Mouse (Mus musculus) pancreas, adult 10 weeks (tissue): Measurements from ENCODE around the gene Cyp4f18. TPM values are rescaled to one million over a fixed set of nuclear protein-coding genes. Genes with fewer than 3 reads are reported as not detected.

Experiments
- polyA plus RNA-seq: library from polyadenylated mRNA; stranded (reverse); fragments of 350-450 nt; fragmentation: Illumina TruSeq; extraction: RNeasy Lipid Tissue Mini Kit (QIAGEN cat#74804); gene quantifications from one replicate; pipeline ENCODE4 v1.2.3, GENCODE M21; 2015; ENCODE audit warnings: low read depth, low replicate concordance; ENCODE audit not compliant: insufficient read depth

Gene Cyp4f18
- 0.76 TPM for polyA plus RNA-seq

DNA sequence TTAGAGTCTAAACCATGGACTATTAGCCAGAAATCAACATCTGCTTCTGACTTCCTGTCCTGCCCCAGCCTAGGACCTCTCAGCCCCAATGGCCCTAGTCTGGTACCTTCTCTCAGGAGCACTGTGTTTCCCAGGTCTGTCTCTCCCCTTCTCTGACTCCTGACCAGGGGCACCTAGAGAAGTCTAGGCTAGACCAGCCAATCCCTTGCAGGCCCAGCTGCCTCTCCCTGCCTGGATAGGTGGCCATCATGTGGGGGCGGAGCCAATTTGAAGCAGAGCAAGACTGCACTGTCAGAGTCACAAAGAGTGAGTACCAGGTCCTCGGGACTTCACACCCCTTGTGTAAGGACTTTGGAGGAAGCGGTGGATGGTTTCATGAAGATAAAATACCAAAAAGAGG, at the start of gene Cyp4f18:
TSS of gene Cyp4f18 (minus strand) at position 154 of the 400 bp plus-strand sequence.

DNA sequence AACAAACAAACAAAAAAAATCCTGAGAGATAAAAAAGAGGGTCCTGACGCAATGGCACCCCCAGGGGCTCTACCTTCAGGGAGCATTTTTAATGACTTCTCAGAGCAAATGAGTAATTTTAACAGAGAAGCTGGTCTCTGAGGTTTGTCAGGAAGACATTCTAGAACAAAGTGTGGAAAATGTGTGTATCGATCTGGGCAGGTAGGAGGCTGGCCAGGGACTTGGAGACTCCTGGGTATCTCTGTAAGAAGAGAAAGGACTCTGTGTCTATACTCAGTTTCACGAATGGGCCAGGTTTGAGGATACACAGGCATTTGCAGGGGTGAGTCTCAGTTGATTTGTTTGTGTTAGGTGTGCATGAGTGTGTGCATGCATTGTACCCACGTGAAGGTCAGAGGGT, 31.5 kb upstream of the Cyp4f18 start, which contains the start of gene Olfr372:
TSS of gene Olfr372 (plus strand) at position 301 of the 400 bp plus-strand sequence.

DNA sequence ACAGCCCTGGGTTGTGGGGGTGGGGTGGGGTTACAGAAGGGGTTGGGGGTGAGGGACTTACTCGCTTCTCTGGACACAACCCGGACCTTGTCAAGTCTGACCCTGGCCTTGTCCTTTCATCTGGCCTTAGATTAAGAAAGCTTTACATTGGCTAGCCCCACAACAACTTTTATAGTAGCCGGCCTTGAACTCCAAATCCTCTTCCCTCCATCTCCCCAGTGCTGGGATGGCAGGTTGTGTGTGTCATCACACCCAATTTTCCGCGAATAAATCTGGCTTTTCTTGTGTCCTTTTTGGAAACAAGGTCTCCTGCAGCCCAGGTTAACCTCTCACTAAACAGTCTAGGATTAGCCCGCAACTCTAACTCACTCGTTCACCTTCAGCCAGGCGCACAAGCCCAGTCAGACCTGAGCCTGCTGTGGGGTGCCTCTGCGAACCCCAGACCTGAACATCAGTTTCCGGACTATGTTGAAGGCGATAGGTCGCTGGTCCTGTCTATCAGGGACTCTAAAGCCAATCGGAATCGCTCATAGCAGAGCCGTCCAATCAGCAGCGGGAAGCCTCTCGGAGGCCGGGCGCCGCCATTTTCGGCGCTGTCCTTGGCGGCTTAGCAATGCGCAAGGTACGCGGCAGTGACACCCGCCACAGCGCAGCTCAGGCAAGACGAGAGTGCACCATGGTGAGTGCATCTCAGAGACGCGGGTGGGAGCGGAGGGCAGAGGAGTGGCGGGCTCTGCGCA, 58.8 kb downstream of the Cyp4f18 start, which contains the start of gene Zfp961:
TSS of gene Zfp961 (plus strand) at position 557 of the 740 bp plus-strand sequence.

Other genes with a start within 250 kb of the Cyp4f18 start
- gene Zfp709, start 127.6 kb downstream of the Cyp4f18 start, polyA plus RNA-seq: 1.6 TPM
- 1.1 TPM for gene Zfp882, start 101.0 kb downstream of the Cyp4f18 start, polyA plus RNA-seq
- gene Zfp617, start 101.0 kb downstream of the Cyp4f18 start, polyA plus RNA-seq: 3.9 TPM
- 1.7 TPM for gene Zfp961, start 58.6 kb downstream of the Cyp4f18 start, polyA plus RNA-seq
- not detected for gene Olfr372, start 31.6 kb upstream of the Cyp4f18 start, polyA plus RNA-seq
- not detected for gene Olfr373, start 73.6 kb upstream of the Cyp4f18 start, polyA plus RNA-seq
- not detected for gene Olfr374, start 97.4 kb upstream of the Cyp4f18 start, polyA plus RNA-seq
- 53.4 TPM for gene Tpm4, start 125.3 kb upstream of the Cyp4f18 start, polyA plus RNA-seq
- gene Rab8a, start 151.6 kb upstream of the Cyp4f18 start, polyA plus RNA-seq: 15.3 TPM
- gene Hsh2d, start 180.0 kb upstream of the Cyp4f18 start, polyA plus RNA-seq: not detected
- gene Cib3, start 203.2 kb upstream of the Cyp4f18 start, polyA plus RNA-seq: 0.41 TPM
- gene Gm11034, start 204.0 kb upstream of the Cyp4f18 start, polyA plus RNA-seq: not detected
- 13.5 TPM for gene Fam32a, start 210.1 kb upstream of the Cyp4f18 start, polyA plus RNA-seq
- 17.6 TPM for gene Ap1m1, start 230.4 kb upstream of the Cyp4f18 start, polyA plus RNA-seq